ENCODE assay signal across 38 mouse cellular contexts in the genomic region with DNA sequence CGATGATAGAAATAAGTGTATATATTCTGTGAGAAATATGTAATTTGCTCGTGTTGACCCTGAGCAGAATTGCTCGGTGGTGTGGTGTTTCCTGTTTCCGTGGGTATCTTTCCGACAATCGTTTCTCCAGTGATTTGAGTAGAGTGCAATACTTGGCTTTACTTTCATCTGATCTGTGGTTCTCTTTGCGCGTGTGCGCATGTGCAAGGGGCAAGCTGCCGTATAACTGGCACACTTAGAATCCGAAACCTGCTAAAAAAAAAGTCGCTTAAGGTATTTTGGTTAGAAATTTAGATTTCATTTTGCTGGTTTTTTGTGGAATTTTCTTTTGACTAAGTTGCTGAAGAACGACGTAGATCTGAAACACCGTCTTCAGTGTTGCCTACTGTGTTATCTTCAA. TPM values are rescaled to one million over a fixed set of nuclear protein-coding genes. Genes with fewer than 3 reads are reported as not detected.
"Had no signal": no experiment of that assay in that cellular context is flagged by ENCODE, and none has a peak within 500 bp of the region (broad histone marks: within the 10 kb centered on the region; RNA-seq: fewer than 3 reads in every experiment).

No protein-coding gene starts in this region.

- H3K27ac ChIP-seq: heart, embryonic 13.5 days; heart, embryonic 15.5 days; hindbrain, embryonic 10.5 days; hindbrain, embryonic 12.5 days; hindbrain, embryonic 13.5 days; hindbrain, embryonic 14.5 days; hindbrain, embryonic 15.5 days; hindbrain, postnatal 0 days; kidney, embryonic 15.5 days; kidney, postnatal 0 days; layer of hippocampus, adult 2 months; left cerebral cortex, adult 2 months had no signal

- H3K9me3 ChIP-seq: heart, embryonic 13.5 days; heart, embryonic 15.5 days; hindbrain, embryonic 10.5 days; hindbrain, embryonic 12.5 days; hindbrain, embryonic 13.5 days; hindbrain, embryonic 15.5 days; kidney, embryonic 15.5 days had no signal

- H3K9ac ChIP-seq: heart, embryonic 12.5 days; heart, embryonic 13.5 days; heart, embryonic 15.5 days; hindbrain, embryonic 12.5 days; hindbrain, embryonic 13.5 days; hindbrain, embryonic 14.5 days; hindbrain, embryonic 15.5 days; kidney, embryonic 15.5 days had no signal

- DNase-seq: heart, postnatal 10 days; heart, postnatal 14 days; heart, postnatal 36 days; heart, postnatal 4 days; kidney, adult 11 months; kidney, adult 18-20 months; kidney, adult 2 months; kidney, adult 8-10 months; kidney, adult 9 months; kidney, postnatal 10 days; kidney, postnatal 14 days; kidney, postnatal 25 days; kidney, postnatal 36 days; kidney, postnatal 4 days; layer of hippocampus, adult 9-11 months; layer of hippocampus, postnatal 36 days had no signal

- ATAC-seq: hindbrain, embryonic 16.5 days; hindbrain, postnatal 0 days; inflammation-experienced regulatory T-cells, adult 6 months; intestine, embryonic 16.5 days; intestine, postnatal 0 days had no signal

- H3K4me3 ChIP-seq: heart, embryonic 12.5 days; heart, embryonic 13.5 days; heart, embryonic 15.5 days; hindbrain, embryonic 10.5 days; hindbrain, embryonic 12.5 days; hindbrain, embryonic 13.5 days; hindbrain, embryonic 15.5 days; kidney, embryonic 15.5 days; layer of hippocampus, adult 2 months; left cerebral cortex, adult 2 months had no signal

- H3K36me3 ChIP-seq: heart, embryonic 12.5 days; heart, embryonic 15.5 days had no signal

- H3K27me3 ChIP-seq: heart, embryonic 12.5 days; heart, embryonic 13.5 days; heart, embryonic 15.5 days; hindbrain, embryonic 12.5 days; hindbrain, embryonic 13.5 days; hindbrain, embryonic 15.5 days; kidney, embryonic 15.5 days had no signal

- H3K4me2 ChIP-seq: heart, embryonic 11.5 days; heart, embryonic 12.5 days; heart, embryonic 13.5 days; heart, embryonic 15.5 days; hindbrain, embryonic 12.5 days; hindbrain, embryonic 13.5 days; hindbrain, embryonic 14.5 days; hindbrain, embryonic 15.5 days; kidney, embryonic 15.5 days had no signal

- H3K4me1 ChIP-seq: heart, embryonic 12.5 days; heart, embryonic 13.5 days; heart, embryonic 15.5 days; hindbrain, embryonic 10.5 days; hindbrain, embryonic 12.5 days; hindbrain, embryonic 13.5 days; hindbrain, embryonic 15.5 days; kidney, embryonic 15.5 days had no signal

RNA-seq across cellular contexts. Expression of a gene that starts 18.3 kb away (rescaled TPM):
- total RNA-seq: heart, postnatal 14 days; heart, postnatal 25 days; heart, postnatal 36 days; hematopoietic stem cell, adult 5-6 weeks had no signal
- polyA plus RNA-seq: heart, embryonic 16.5 days; inflammation-experienced regulatory T-cells, adult 6 months had no signal

RNA-seq across cellular contexts. Expression of a gene that starts 41.3 kb away (rescaled TPM):
- total RNA-seq: hematopoietic stem cell, adult 5-6 weeks; hindbrain, postnatal 0 days had no signal
- polyA plus RNA-seq: inflammation-experienced regulatory T-cells, adult 6 months; kidney, adult 2 months; large intestine, adult 2 months had no signal
